Mouse (Mus musculus): ENCODE measurements around the gene Lats1. TPM values are rescaled to one million over a fixed set of nuclear protein-coding genes. Genes with fewer than 3 reads are reported as not detected.
"Not testable (repeated sequence)": the region's sequence is repeated elsewhere in the genome, so short reads cannot be mapped to it uniquely, and the experiment has no call there.

Lats1 gene
- total and polyA plus RNA-seq, 3 experiments, result 5.5 to 11.5 (median 10.8) TPM

DNA sequence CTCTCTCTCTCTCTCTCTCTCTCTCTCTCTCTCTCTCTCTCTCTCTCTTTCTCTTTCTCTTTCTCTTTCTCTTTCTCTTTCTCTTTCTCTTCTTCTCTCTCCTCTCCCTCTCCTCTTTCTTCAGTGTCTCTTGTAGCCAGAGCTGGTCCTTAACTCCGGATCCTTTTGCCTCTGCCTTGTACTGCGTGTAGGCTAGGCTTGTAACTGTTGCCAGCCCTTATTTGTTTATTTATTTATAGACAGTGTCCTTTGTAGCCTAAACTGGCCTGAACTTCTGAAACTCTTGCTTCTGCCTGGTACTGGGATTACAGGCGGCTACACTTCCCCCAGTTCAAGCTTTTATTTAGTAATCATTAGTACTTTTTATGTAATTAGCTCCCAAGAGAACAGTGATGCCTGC is 46.0 kb downstream of the Lats1 start:
- 16% methylated on average over 3 of the region's 3 CpGs for WGBS
- intact Hi-C loops (cut with DNase I), result loop anchor here (5.0 kb wide), 2 partner anchors 45 to 55 kb away; partner anchors contain the start of genes Lats1 and Pcmt1
- Histone ChIP-seq H3K27ac (no peak overlapping the region), H3K36me3 (ENCODE audit: control insufficient read depth, insufficient read depth, low read length) (no peaks in the 10 kb centered on the region), H3K4me3 (no peak overlapping the region), H3K9ac (ENCODE audit: low read depth, low read length) (no peak overlapping the region), H3K79me2 (replicated peaks; ENCODE audit: control insufficient read depth, insufficient read depth, low read length) (peaks cover 4% of the 10 kb centered on the region; the same call in 1 of the 2 replicates), H3K27me3 (ENCODE audit: control insufficient read depth, insufficient read depth, low read length) (no peaks in the 10 kb centered on the region), H3K4me1 (ENCODE audit: control insufficient read depth, insufficient read depth, low read length) (peaks cover 1% of the 10 kb centered on the region; the same call in 1 of the 2 replicates)
- no peak for DNase-seq
- no peak for TF ChIP-seq CTCF (IDR thresholded peaks at IDR 0.05)
- TF ChIP-seq EP300 (IDR thresholded peaks at IDR 0.05; ENCODE audit: insufficient read depth, low read depth, low read length), result no peak
- no peak for TF ChIP-seq POLR2A (IDR thresholded peaks at IDR 0.05; ENCODE audit: insufficient read depth, low read depth, low read length)

DNA sequence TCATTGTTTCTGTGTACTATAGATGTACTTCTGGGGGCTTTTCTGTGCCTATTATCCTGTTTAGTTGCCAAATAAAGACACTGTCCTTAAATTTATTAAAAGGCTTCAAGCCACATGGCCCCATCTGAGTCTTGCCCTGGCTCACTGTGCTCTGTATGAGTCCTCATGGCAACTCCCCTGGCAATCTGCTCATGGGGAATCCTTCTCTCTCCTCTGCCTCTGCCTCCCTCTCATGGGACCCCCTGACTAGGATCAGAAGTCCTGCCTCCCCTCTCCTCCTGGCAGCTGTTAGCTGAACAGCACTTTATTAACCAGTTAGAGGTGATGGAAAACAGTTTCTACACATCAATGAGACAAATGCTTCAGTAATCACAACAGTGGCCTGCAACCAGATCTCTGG is 50.6 kb downstream of the Lats1 start:
- peaks cover 3% of the 10 kb centered on the region for H3K4me1 ChIP-seq (ENCODE audit: control insufficient read depth, insufficient read depth, low read length)
- H3K4me3 ChIP-seq, result no peak overlapping the region
- H3K27me3 ChIP-seq (ENCODE audit: control insufficient read depth, insufficient read depth, low read length), result no peaks in the 10 kb centered on the region
- peaks cover 4% of the 10 kb centered on the region; the same call in 1 of the 2 replicates for H3K79me2 ChIP-seq (replicated peaks; ENCODE audit: control insufficient read depth, insufficient read depth, low read length)
- H3K9ac ChIP-seq (ENCODE audit: low read depth, low read length), result no peak overlapping the region
- H3K27ac ChIP-seq, result no peak overlapping the region
- no peak for TF ChIP-seq CTCF (IDR thresholded peaks at IDR 0.05)
- no peak for TF ChIP-seq POLR2A (IDR thresholded peaks at IDR 0.05; ENCODE audit: insufficient read depth, low read depth, low read length)
- TF ChIP-seq EP300 (IDR thresholded peaks at IDR 0.05; ENCODE audit: insufficient read depth, low read depth, low read length), result no peak
- intact Hi-C loops (cut with DNase I), result no loop called here
- H3K36me3 ChIP-seq (ENCODE audit: control insufficient read depth, insufficient read depth, low read length), result no peaks in the 10 kb centered on the region
- DNase-seq, result no peak

- peaks cover 3% of the 10 kb centered on the region; the same call in 1 of the 2 replicates for H3K79me2 ChIP-seq (replicated peaks; ENCODE audit: control insufficient read depth, insufficient read depth, low read length)
- no peaks in the 10 kb centered on the region for H3K27me3 ChIP-seq (ENCODE audit: control insufficient read depth, insufficient read depth, low read length)
- TF ChIP-seq POLR2A (IDR thresholded peaks at IDR 0.05; ENCODE audit: insufficient read depth, low read depth, low read length), result no peak
- H3K9ac ChIP-seq (ENCODE audit: low read depth, low read length), result no peak overlapping the region
- DNase-seq, result no peak
- H3K4me3 ChIP-seq, result no peak overlapping the region
- no peaks in the 10 kb centered on the region for H3K36me3 ChIP-seq (ENCODE audit: control insufficient read depth, insufficient read depth, low read length)
- H3K27ac ChIP-seq, result no peak overlapping the region
- peaks cover 4% of the 10 kb centered on the region for H3K4me1 ChIP-seq (ENCODE audit: control insufficient read depth, insufficient read depth, low read length)
- intact Hi-C loops (cut with DNase I), result no loop called here
These were observed 56.1 kb downstream of the Lats1 start for GRCm38 (mm10) chr10:7737122-7737521.

DNA sequence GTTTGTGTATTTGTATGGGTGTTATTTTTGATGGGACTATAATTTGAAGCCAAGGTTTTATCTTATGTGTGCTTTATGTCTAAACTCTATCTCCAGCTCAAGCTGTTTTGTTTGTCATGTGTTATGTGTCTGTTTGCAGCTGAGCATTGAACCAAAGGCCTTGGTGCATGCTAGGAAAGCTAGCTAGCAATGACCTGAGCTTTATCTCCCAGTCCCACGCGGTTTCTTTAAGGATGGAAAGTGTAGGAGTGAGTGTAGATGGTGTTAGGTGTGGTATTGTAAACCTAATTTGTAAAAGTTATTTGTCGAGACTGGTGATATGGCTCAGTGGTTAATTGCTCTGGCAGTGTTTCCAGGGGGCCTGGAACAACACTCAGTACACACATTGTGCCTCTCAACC is 56.9 kb downstream of the Lats1 start:
- no peak overlapping the region for H3K4me3 ChIP-seq
- intact Hi-C loops (cut with DNase I), result no loop called here
- no peaks in the 10 kb centered on the region for H3K36me3 ChIP-seq (ENCODE audit: control insufficient read depth, insufficient read depth, low read length)
- DNase-seq, result no peak
- TF ChIP-seq POLR2A (IDR thresholded peaks at IDR 0.05; ENCODE audit: insufficient read depth, low read depth, low read length) (no peak), EP300 (IDR thresholded peaks at IDR 0.05; ENCODE audit: insufficient read depth, low read depth, low read length) (no peak), CTCF (IDR thresholded peaks at IDR 0.05) (no peak)
- H3K4me1 ChIP-seq (ENCODE audit: control insufficient read depth, insufficient read depth, low read length), result peaks cover 4% of the 10 kb centered on the region
- peaks cover 3% of the 10 kb centered on the region; the same call in 1 of the 2 replicates for H3K79me2 ChIP-seq (replicated peaks; ENCODE audit: control insufficient read depth, insufficient read depth, low read length)
- H3K27ac ChIP-seq, result no peak overlapping the region
- no peaks in the 10 kb centered on the region for H3K27me3 ChIP-seq (ENCODE audit: control insufficient read depth, insufficient read depth, low read length)
- 73% methylated on average over 3 of the region's 3 CpGs for WGBS
- no peak overlapping the region for H3K9ac ChIP-seq (ENCODE audit: low read depth, low read length)

- H3K79me2 ChIP-seq (replicated peaks; ENCODE audit: control insufficient read depth, insufficient read depth, low read length); H3K27ac ChIP-seq; DNase-seq; H3K27me3 ChIP-seq (ENCODE audit: control insufficient read depth, insufficient read depth, low read length); H3K4me1 ChIP-seq (ENCODE audit: control insufficient read depth, insufficient read depth, low read length); H3K36me3 ChIP-seq (ENCODE audit: control insufficient read depth, insufficient read depth, low read length); H3K4me3 ChIP-seq; intact Hi-C loops (cut with DNase I); H3K9ac ChIP-seq (ENCODE audit: low read depth, low read length): not testable (repeated sequence)
- WGBS, result 95% methylated on average over 6 of the region's 6 CpGs
These were observed 64.5 kb downstream of the Lats1 start for GRCm38 (mm10) chr10:7745528-7745927.

- Histone ChIP-seq H3K9ac (ENCODE audit: low read depth, low read length) (no peak overlapping the region), H3K27ac (no peak overlapping the region), H3K36me3 (ENCODE audit: control insufficient read depth, insufficient read depth, low read length) (no peaks in the 10 kb centered on the region), H3K4me3 (no peak overlapping the region), H3K79me2 (replicated peaks; ENCODE audit: control insufficient read depth, insufficient read depth, low read length) (no peaks in the 10 kb centered on the region), H3K27me3 (ENCODE audit: control insufficient read depth, insufficient read depth, low read length) (no peaks in the 10 kb centered on the region), H3K4me1 (ENCODE audit: control insufficient read depth, insufficient read depth, low read length) (no peaks in the 10 kb centered on the region)
- intact Hi-C loops (cut with DNase I), result no loop called here
- TF ChIP-seq EP300 (IDR thresholded peaks at IDR 0.05; ENCODE audit: insufficient read depth, low read depth, low read length) (no peak), CTCF (IDR thresholded peaks at IDR 0.05) (no peak), POLR2A (IDR thresholded peaks at IDR 0.05; ENCODE audit: insufficient read depth, low read depth, low read length) (no peak)
- no peak for DNase-seq
- 81% methylated on average over 6 of the region's 6 CpGs for WGBS
These were observed 67.7 kb downstream of the Lats1 start for GRCm38 (mm10) chr10:7748752-7749151.

Measured in heart, adult 2 months (tissue).